Mouse (Mus musculus): ENCODE data around the gene Lmo1. TPM values are rescaled to one million over a fixed set of nuclear protein-coding genes. Genes with fewer than 3 reads are reported as not detected.
"Not testable (repeated sequence)": the region's sequence is repeated elsewhere in the genome, so short reads cannot be mapped to it uniquely, and the experiment has no call there.

The Lmo1 gene
- polyA plus RNA-seq, 1 experiment from 2014 or later, result 11.8 TPM

GRCm38 (mm10) chr7:109137441-109137840 lies 37.6 kb downstream of the Lmo1 start:
- 79% methylated on average over 8 of the region's 8 CpGs for WGBS
- no peak for ATAC-seq (ENCODE audit: low read depth)
- H3K9ac ChIP-seq (ENCODE audit: low read length), result no peak overlapping the region
- H3K27me3 ChIP-seq (ENCODE audit: control insufficient read depth, insufficient read depth, low read depth, low read length), result no peaks in the 10 kb centered on the region
- H3K4me2 ChIP-seq (ENCODE audit: low read depth, low read length), result no peak overlapping the region
- H3K27ac ChIP-seq (ENCODE audit: low read length), result no peak overlapping the region
- no peaks in the 10 kb centered on the region for H3K9me3 ChIP-seq (ENCODE audit: control insufficient read depth, low read length)
- no peaks in the 10 kb centered on the region for H3K4me1 ChIP-seq (replicated peaks; ENCODE audit: control insufficient read depth, insufficient read depth, low read length)
- H3K36me3 ChIP-seq (ENCODE audit: control insufficient read depth, insufficient read depth, low read length), result no peaks in the 10 kb centered on the region
- no peak overlapping the region for H3K4me3 ChIP-seq (ENCODE audit: low read length)

- Histone ChIP-seq H3K4me2 (ENCODE audit: low read depth, low read length) (no peak overlapping the region), H3K4me3 (ENCODE audit: low read length) (no peak overlapping the region), H3K9ac (ENCODE audit: low read length) (no peak overlapping the region), H3K27ac (ENCODE audit: low read length) (no peak overlapping the region), H3K4me1 (replicated peaks; ENCODE audit: control insufficient read depth, insufficient read depth, low read length) (no peaks in the 10 kb centered on the region), H3K27me3 (ENCODE audit: control insufficient read depth, insufficient read depth, low read depth, low read length) (no peaks in the 10 kb centered on the region), H3K9me3 (ENCODE audit: control insufficient read depth, low read length) (no peaks in the 10 kb centered on the region), H3K36me3 (ENCODE audit: control insufficient read depth, insufficient read depth, low read length) (no peaks in the 10 kb centered on the region)
- no peak for ATAC-seq (ENCODE audit: low read depth)
- 60% methylated on average over 2 of the region's 2 CpGs for WGBS
Observed at GRCm38 (mm10) chr7:109131565-109131964, 43.4 kb downstream of the Lmo1 start.

- H3K27ac ChIP-seq (ENCODE audit: low read length), result no peak overlapping the region
- WGBS, result 60% methylated on average over 5 of the region's 5 CpGs
- H3K4me2 ChIP-seq (ENCODE audit: low read depth, low read length), result no peak overlapping the region
- no peaks in the 10 kb centered on the region for H3K4me1 ChIP-seq (replicated peaks; ENCODE audit: control insufficient read depth, insufficient read depth, low read length)
- no peak for ATAC-seq (ENCODE audit: low read depth)
- H3K4me3 ChIP-seq (ENCODE audit: low read length), result no peak overlapping the region
- no peaks in the 10 kb centered on the region for H3K9me3 ChIP-seq (ENCODE audit: control insufficient read depth, low read length)
- H3K36me3 ChIP-seq (ENCODE audit: control insufficient read depth, insufficient read depth, low read length), result no peaks in the 10 kb centered on the region
- H3K27me3 ChIP-seq (ENCODE audit: control insufficient read depth, insufficient read depth, low read depth, low read length), result no peaks in the 10 kb centered on the region
- H3K9ac ChIP-seq (ENCODE audit: low read length), result no peak overlapping the region
Observed at GRCm38 (mm10) chr7:109129946-109130686, 44.9 kb downstream of the Lmo1 start.

GRCm38 (mm10) chr7:109129442-109129841 lies 45.6 kb downstream of the Lmo1 start:
- Histone ChIP-seq H3K9me3 (ENCODE audit: control insufficient read depth, low read length) (no peaks in the 10 kb centered on the region), H3K9ac (ENCODE audit: low read length) (no peak overlapping the region)

GRCm38 (mm10) chr7:109115929-109116328 lies 59.1 kb downstream of the Lmo1 start:
- Histone ChIP-seq H3K27ac (ENCODE audit: low read length) (no peak overlapping the region), H3K27me3 (ENCODE audit: control insufficient read depth, insufficient read depth, low read depth, low read length) (no peaks in the 10 kb centered on the region), H3K4me2 (ENCODE audit: low read depth, low read length) (no peak overlapping the region), H3K9ac (ENCODE audit: low read length) (no peak overlapping the region), H3K4me1 (replicated peaks; ENCODE audit: control insufficient read depth, insufficient read depth, low read length) (no peaks in the 10 kb centered on the region), H3K4me3 (ENCODE audit: low read length) (no peak overlapping the region), H3K9me3 (ENCODE audit: control insufficient read depth, low read length) (no peaks in the 10 kb centered on the region), H3K36me3 (ENCODE audit: control insufficient read depth, insufficient read depth, low read length) (no peaks in the 10 kb centered on the region)
- 60% methylated on average over 4 of the region's 4 CpGs for WGBS
- no peak for ATAC-seq (ENCODE audit: low read depth)

More at GRCm38 (mm10) chr7:109129442-109129841, 45.6 kb downstream of the Lmo1 start:
- H3K4me2 ChIP-seq (ENCODE audit: low read depth, low read length), result no peak overlapping the region
- H3K27me3 ChIP-seq (ENCODE audit: control insufficient read depth, insufficient read depth, low read depth, low read length), result no peaks in the 10 kb centered on the region
- no peak overlapping the region for H3K4me3 ChIP-seq (ENCODE audit: low read length)
- ATAC-seq (ENCODE audit: low read depth), result no peak
- H3K4me1 ChIP-seq (replicated peaks; ENCODE audit: control insufficient read depth, insufficient read depth, low read length), result no peaks in the 10 kb centered on the region
- H3K27ac ChIP-seq (ENCODE audit: low read length), result no peak overlapping the region
- H3K36me3 ChIP-seq (ENCODE audit: control insufficient read depth, insufficient read depth, low read length), result no peaks in the 10 kb centered on the region

- not testable (repeated sequence) for H3K27me3 ChIP-seq (ENCODE audit: control insufficient read depth, insufficient read depth, low read depth, low read length); H3K4me1 ChIP-seq (replicated peaks; ENCODE audit: control insufficient read depth, insufficient read depth, low read length); ATAC-seq (ENCODE audit: low read depth); H3K36me3 ChIP-seq (ENCODE audit: control insufficient read depth, insufficient read depth, low read length); H3K4me3 ChIP-seq (ENCODE audit: low read length); H3K9me3 ChIP-seq (ENCODE audit: control insufficient read depth, low read length); H3K27ac ChIP-seq (ENCODE audit: low read length); H3K9ac ChIP-seq (ENCODE audit: low read length); H3K4me2 ChIP-seq (ENCODE audit: low read depth, low read length)
- WGBS, result no CpG with 5 or more reads among the region's 4 CpGs
Observed at GRCm38 (mm10) chr7:109115488-109115887, 59.5 kb downstream of the Lmo1 start.

- Histone ChIP-seq H3K27me3 (ENCODE audit: control insufficient read depth, insufficient read depth, low read depth, low read length) (no peaks in the 10 kb centered on the region), H3K4me3 (ENCODE audit: low read length) (no peak overlapping the region), H3K9me3 (ENCODE audit: control insufficient read depth, low read length) (no peaks in the 10 kb centered on the region), H3K27ac (ENCODE audit: low read length) (no peak overlapping the region), H3K36me3 (ENCODE audit: control insufficient read depth, insufficient read depth, low read length) (no peaks in the 10 kb centered on the region), H3K4me2 (ENCODE audit: low read depth, low read length) (no peak overlapping the region), H3K4me1 (replicated peaks; ENCODE audit: control insufficient read depth, insufficient read depth, low read length) (no peaks in the 10 kb centered on the region), H3K9ac (ENCODE audit: low read length) (no peak overlapping the region)
- 11% methylated on average over 10 of the region's 10 CpGs for WGBS
- ATAC-seq (ENCODE audit: low read depth), result no peak
Observed at GRCm38 (mm10) chr7:109114950-109115349, 60.1 kb downstream of the Lmo1 start.

- no peak overlapping the region for H3K4me3 ChIP-seq (ENCODE audit: low read length)
- no peaks in the 10 kb centered on the region for H3K27me3 ChIP-seq (ENCODE audit: control insufficient read depth, insufficient read depth, low read depth, low read length)
- no peaks in the 10 kb centered on the region for H3K36me3 ChIP-seq (ENCODE audit: control insufficient read depth, insufficient read depth, low read length)
- no peaks in the 10 kb centered on the region for H3K4me1 ChIP-seq (replicated peaks; ENCODE audit: control insufficient read depth, insufficient read depth, low read length)
- H3K9me3 ChIP-seq (ENCODE audit: control insufficient read depth, low read length), result no peaks in the 10 kb centered on the region
- H3K9ac ChIP-seq (ENCODE audit: low read length), result no peak overlapping the region
- no peak for ATAC-seq (ENCODE audit: low read depth)
- no peak overlapping the region for H3K27ac ChIP-seq (ENCODE audit: low read length)
- WGBS, result 67% methylated on average over 5 of the region's 5 CpGs
- H3K4me2 ChIP-seq (ENCODE audit: low read depth, low read length), result no peak overlapping the region
Observed at GRCm38 (mm10) chr7:109111000-109111399, 64.0 kb downstream of the Lmo1 start.

- Histone ChIP-seq H3K27ac (ENCODE audit: low read length) (no peak overlapping the region), H3K4me3 (ENCODE audit: low read length) (no peak overlapping the region), H3K4me2 (ENCODE audit: low read depth, low read length) (no peak overlapping the region), H3K9ac (ENCODE audit: low read length) (no peak overlapping the region), H3K9me3 (ENCODE audit: control insufficient read depth, low read length) (no peaks in the 10 kb centered on the region), H3K4me1 (replicated peaks; ENCODE audit: control insufficient read depth, insufficient read depth, low read length) (no peaks in the 10 kb centered on the region), H3K27me3 (ENCODE audit: control insufficient read depth, insufficient read depth, low read depth, low read length) (no peaks in the 10 kb centered on the region), H3K36me3 (ENCODE audit: control insufficient read depth, insufficient read depth, low read length) (no peaks in the 10 kb centered on the region)
- 41% methylated on average over 1 of the region's 1 CpGs for WGBS
- ATAC-seq (ENCODE audit: low read depth), result no peak
Observed at GRCm38 (mm10) chr7:109104894-109105293, 70.1 kb downstream of the Lmo1 start.

GRCm38 (mm10) chr7:109101167-109101566 lies 73.8 kb downstream of the Lmo1 start:
- H3K9me3 ChIP-seq (ENCODE audit: control insufficient read depth, low read length), result no peaks in the 10 kb centered on the region
- no peak overlapping the region for H3K27ac ChIP-seq (ENCODE audit: low read length)
- H3K4me3 ChIP-seq (ENCODE audit: low read length), result no peak overlapping the region
- WGBS, result 65% methylated on average over 3 of the region's 3 CpGs
- no peak overlapping the region for H3K4me2 ChIP-seq (ENCODE audit: low read depth, low read length)
- no peaks in the 10 kb centered on the region for H3K36me3 ChIP-seq (ENCODE audit: control insufficient read depth, insufficient read depth, low read length)
- H3K4me1 ChIP-seq (replicated peaks; ENCODE audit: control insufficient read depth, insufficient read depth, low read length), result no peaks in the 10 kb centered on the region
- H3K27me3 ChIP-seq (ENCODE audit: control insufficient read depth, insufficient read depth, low read depth, low read length), result no peaks in the 10 kb centered on the region
- no peak for ATAC-seq (ENCODE audit: low read depth)
- H3K9ac ChIP-seq (ENCODE audit: low read length), result no peak overlapping the region

All from lung, embryonic 16.5 days (tissue).